Mouse (Mus musculus) gastrocnemius, adult 8-10 months (tissue): ENCODE results near the gene Zfp946. TPM values are rescaled to one million over a fixed set of nuclear protein-coding genes. Genes with fewer than 3 reads are reported as not detected.

Experiments used
- DNase-seq, 2 experiments: peaks; one replicate each; pipeline ENCODE4 v3.0.0; 2022; ENCODE audit warnings: low spot score in 2 of 2
- total RNA-seq, 4 experiments: library from RNA; stranded (reverse); gene quantifications; 2 replicates each; pipeline ENCODE4 v1.2.4; 2022

Zfp946 gene
- total RNA-seq = 1 to 10 TPM; 3.5 to 5.4 (median 4.5) TPM

GRCm38 (mm10) chr17:22423952-22424617 is at the start of gene Zfp946:
TSS of gene Zfp946 (plus strand) at chr17:22424222.
- peak; percentile 68 to 70 for DNase-seq

GRCm38 (mm10) chr17:22410756-22411155 is 13.3 kb upstream of the Zfp946 start:
- no peak for DNase-seq

DNA sequence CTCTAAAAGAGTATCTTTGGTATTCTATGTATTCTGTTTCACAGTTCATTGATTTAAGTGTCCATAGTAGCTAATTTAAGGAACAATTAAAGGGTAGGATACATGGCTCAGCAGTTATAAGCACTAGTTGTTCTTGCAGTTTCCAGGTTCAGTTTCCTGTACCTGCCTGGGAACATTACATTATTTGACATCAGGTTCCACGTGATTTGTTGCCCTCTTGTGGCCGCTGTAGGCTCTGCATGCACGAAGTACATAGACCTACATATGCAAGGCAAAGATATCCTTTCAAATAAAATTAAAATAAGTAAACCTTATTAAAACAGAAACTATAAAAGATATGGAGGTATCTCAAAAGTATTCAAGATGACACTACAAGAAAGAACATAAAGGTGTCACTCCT is 6.5 kb upstream of the Zfp946 start:
- peak; percentile 16 to 30 for DNase-seq

DNA sequence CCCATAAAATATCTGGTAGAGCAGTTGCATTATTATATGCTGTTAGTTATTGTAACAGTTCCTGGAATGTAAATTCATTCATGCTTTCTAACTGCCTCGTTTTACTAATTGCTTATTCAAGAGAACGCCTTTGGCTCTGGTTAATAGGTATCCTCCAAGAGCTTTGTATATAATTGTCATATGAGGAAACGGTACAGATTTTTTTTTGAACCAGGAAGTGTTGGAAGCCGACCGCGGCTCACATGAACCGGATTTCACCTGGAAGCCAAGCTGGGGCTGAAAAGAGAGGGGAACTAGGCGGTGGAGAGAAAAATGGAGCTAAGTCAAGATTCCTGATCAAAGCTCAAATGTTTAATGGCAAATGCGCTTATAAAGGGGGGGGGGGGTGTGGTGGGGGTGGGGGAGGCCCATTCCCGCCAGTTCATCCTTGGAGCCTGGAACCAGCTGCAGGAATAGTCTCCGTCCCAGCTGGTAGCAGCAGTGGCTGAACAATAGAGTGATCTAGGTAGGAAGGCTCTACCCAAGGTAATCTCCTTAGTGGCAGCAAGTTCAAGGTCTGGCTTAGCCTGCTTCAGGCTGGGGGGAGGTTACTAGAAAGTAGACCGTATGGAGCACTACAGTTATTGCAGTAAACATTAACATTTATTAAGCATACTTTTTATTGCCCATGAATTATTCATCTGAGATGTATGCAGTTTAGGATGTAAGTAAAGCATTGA is 773 bp downstream of the Zfp946 start:
- DNase-seq = no peak

GRCm38 (mm10) chr17:22447684-22448083 is 23.7 kb downstream of the Zfp946 start:
- no peak for DNase-seq

GRCm38 (mm10) chr17:22497120-22497519 is 73.1 kb downstream of the Zfp946 start:
- no peak for DNase-seq

Other genes starting within 250 kb of the Zfp946 start
- 1 to 10 TPM; 1.8 to 3.0 (median 2.6) TPM for gene Zfp994, start 198.6 kb upstream of the Zfp946 start, total RNA-seq
- gene CT030661.1, start 109.4 kb upstream of the Zfp946 start, total RNA-seq = 10 to 100 TPM in 2 of 4 experiments, 1 to 10 TPM in 2; 9.2 to 11.8 (median 10.1) TPM
- 1 to 10 TPM; 3.4 to 5.1 (median 4.3) TPM for gene Zfp944, start 62.8 kb upstream of the Zfp946 start, total RNA-seq
- 10 to 100 TPM in 1 of 4 experiments, 1 to 10 TPM in 3; 7.0 to 10.0 (median 7.8) TPM for gene Zfp758, start 62.8 kb upstream of the Zfp946 start, total RNA-seq
- gene Vmn2r111, start 149.3 kb downstream of the Zfp946 start, total RNA-seq = not detected
- not detected for gene Vmn2r112, start 176.7 kb downstream of the Zfp946 start, total RNA-seq